In genomic region chr5:137152623-137153022, GRCm38 (mm10) we compare ENCODE assay signal across 15 mouse cellular contexts. TPM values are rescaled to one million over a fixed set of nuclear protein-coding genes. Genes with fewer than 3 reads are reported as not detected.
DNase-seq lines count a peak whose midpoint lies in the region; ATAC-seq and TF ChIP-seq lines count a peak whose summit lies in the region.
"Had no signal": no experiment of that assay in that cellular context is flagged by ENCODE, and none has a peak within 500 bp of the region (broad histone marks: within the 10 kb centered on the region; RNA-seq: fewer than 3 reads in every experiment).

No protein-coding gene starts in this region.

- peak; percentile 62 for DNase-seq in CH12.LX (ENCODE audit: extremely low read depth)
- DNase-seq in liver, postnatal 0 days: peak; percentile 26
- no peak for DNase-seq in right cerebral cortex, postnatal 25 days
- DNase-seq in left cerebral cortex, adult 11 months (ENCODE audit: low spot score): no peak
- DNase-seq: adrenal gland, postnatal 36 days; cerebellum, adult 9-11 months; spleen, adult 18-20 months; thymus, postnatal 36 days had no signal

- in situ Hi-C loops in CH12.LX (cut with MboI; ENCODE audit: low pct_ligation_motif_present, low pct_unique_long_range_greater_than_20kb, low sequenced_read_pairs): no loop called here

- dilution Hi-C loops in CH12.LX (cut with MboI; ENCODE audit: extremely low pct_ligation_motif_present, extremely low pct_unique_long_range_greater_than_20kb, low sequenced_read_pairs): no loop called here

- no peak overlapping the region for H3K9ac ChIP-seq in intestine, embryonic 16.5 days (ENCODE audit: low read depth, low read length)
- H3K9ac ChIP-seq in intestine, embryonic 15.5 days: no peak overlapping the region
- no peak overlapping the region for H3K9ac ChIP-seq in CH12.LX (ENCODE audit: insufficient read depth, low read depth)
- no peak overlapping the region for H3K9ac ChIP-seq in liver, postnatal 0 days (replicated peaks)
- H3K9ac ChIP-seq: forebrain, embryonic 12.5 days; liver, embryonic 15.5 days had no signal

- no peak for TF ChIP-seq CTCF in CH12.LX (conservative IDR thresholded peaks at IDR 0.05 in 1 of 2, IDR thresholded peaks at IDR 0.05 in 1 of 2; ENCODE audit: low read depth in 2 of 2, low read length in 2 of 2)
- TF ChIP-seq CTCF in bone marrow, adult 2 months (IDR thresholded peaks at IDR 0.05; ENCODE audit: control insufficient read depth, insufficient read depth, low read length): peak; percentile 13; the same call in 1 of the 2 replicates
- TF ChIP-seq CTCF in liver, postnatal 0 days (IDR thresholded peaks at IDR 0.05; ENCODE audit: low read depth): no peak

- peaks cover 16% of the 10 kb centered on the region for H3K9me3 ChIP-seq in intestine, embryonic 16.5 days (ENCODE audit: control insufficient read depth, low read length)
- peaks cover 5% of the 10 kb centered on the region; the same call in 1 of the 2 replicates for H3K9me3 ChIP-seq in intestine, embryonic 15.5 days
- peaks cover 44% of the 10 kb centered on the region for H3K9me3 ChIP-seq in CH12.LX (replicated peaks; ENCODE audit: low read length)
- peaks cover 19% of the 10 kb centered on the region for H3K9me3 ChIP-seq in liver, postnatal 0 days (ENCODE audit: low read length)

- no peaks in the 10 kb centered on the region for H3K27me3 ChIP-seq in intestine, embryonic 16.5 days (replicated peaks; ENCODE audit: control insufficient read depth, insufficient read depth, low read length)
- no peaks in the 10 kb centered on the region for H3K27me3 ChIP-seq in intestine, embryonic 15.5 days (replicated peaks)
- peaks cover 13% of the 10 kb centered on the region for H3K27me3 ChIP-seq in CH12.LX (replicated peaks)
- H3K27me3 ChIP-seq in liver, postnatal 0 days (ENCODE audit: insufficient read depth, low read length): no peaks in the 10 kb centered on the region
- H3K27me3 ChIP-seq: forebrain, embryonic 12.5 days; liver, embryonic 15.5 days had no signal

- TF ChIP-seq POLR2A in CH12.LX (IDR thresholded peaks at IDR 0.05; ENCODE audit: low read depth, low read length): no peak
- no peak for TF ChIP-seq POLR2A in bone marrow, adult 2 months (IDR thresholded peaks at IDR 0.05; ENCODE audit: borderline replicate concordance, control insufficient read depth, low read depth, low read length)

- no peak for TF ChIP-seq RAD21 in CH12.LX (IDR thresholded peaks at IDR 0.05; ENCODE audit: low read depth, low read length)

- H3K4me3 ChIP-seq in intestine, embryonic 16.5 days (ENCODE audit: low read length): no peak overlapping the region
- no peak overlapping the region for H3K4me3 ChIP-seq in intestine, embryonic 15.5 days (replicated peaks)
- no peak overlapping the region for H3K4me3 ChIP-seq in CH12.LX (replicated peaks in 1 of 3; ENCODE audit: low read depth in 2 of 3, low read length in 2 of 3, poor library complexity in 1 of 3)
- no peak overlapping the region for H3K4me3 ChIP-seq in bone marrow, adult 2 months (replicated peaks; ENCODE audit: control insufficient read depth, low read depth, low read length)
- H3K4me3 ChIP-seq in liver, postnatal 0 days (ENCODE audit: low read depth, low read length): no peak overlapping the region
- H3K4me3 ChIP-seq: forebrain, embryonic 12.5 days; liver, embryonic 15.5 days had no signal

- H3K4me1 ChIP-seq in intestine, embryonic 16.5 days (ENCODE audit: control insufficient read depth, insufficient read depth, low read length): no peaks in the 10 kb centered on the region
- no peaks in the 10 kb centered on the region for H3K4me1 ChIP-seq in intestine, embryonic 15.5 days (replicated peaks)
- H3K4me1 ChIP-seq in CH12.LX (ENCODE audit: control insufficient read depth in 1 of 2, insufficient read depth in 2 of 2): no peaks in the 10 kb centered on the region
- H3K4me1 ChIP-seq in bone marrow, adult 2 months (ENCODE audit: control insufficient read depth, insufficient read depth, low read length): no peaks in the 10 kb centered on the region
- no peaks in the 10 kb centered on the region for H3K4me1 ChIP-seq in liver, postnatal 0 days (ENCODE audit: insufficient read depth)
- H3K4me1 ChIP-seq: forebrain, embryonic 12.5 days; liver, embryonic 15.5 days had no signal

- peak; percentile 40; the same call in 1 of the 2 replicates for ATAC-seq in intestine, embryonic 16.5 days
- ATAC-seq in intestine, embryonic 15.5 days: no peak; the same call in 1 of the 2 replicates
- ATAC-seq in liver, postnatal 0 days: no peak

- no peak overlapping the region for H3K4me2 ChIP-seq in intestine, embryonic 16.5 days (ENCODE audit: low read depth, low read length)
- no peak overlapping the region for H3K4me2 ChIP-seq in intestine, embryonic 15.5 days (replicated peaks)
- H3K4me2 ChIP-seq in CH12.LX (ENCODE audit: insufficient read depth, low read depth, poor library complexity, severe bottlenecking): no peak overlapping the region
- H3K4me2 ChIP-seq in liver, postnatal 0 days (ENCODE audit: low read depth, low read length): no peak overlapping the region
- H3K4me2 ChIP-seq: forebrain, embryonic 12.5 days; liver, embryonic 15.5 days had no signal

- no peaks in the 10 kb centered on the region for H3K79me2 ChIP-seq in CH12.LX (replicated peaks; ENCODE audit: control insufficient read depth, extremely low read depth, insufficient read depth, poor library complexity, severe bottlenecking)

- WGBS in intestine, embryonic 16.5 days: 72% methylated on average over 2 of the region's 2 CpGs
- WGBS in intestine, embryonic 15.5 days: 62% methylated on average over 2 of the region's 2 CpGs
- WGBS in bone marrow, adult 2 months: 55% methylated on average over 2 of the region's 2 CpGs
- WGBS in liver, postnatal 0 days (ENCODE audit: insufficient replicate concordance): 66% methylated on average over 2 of the region's 2 CpGs

- H3K27ac ChIP-seq in intestine, embryonic 16.5 days (ENCODE audit: low read length): no peak overlapping the region
- no peak overlapping the region for H3K27ac ChIP-seq in intestine, embryonic 15.5 days
- H3K27ac ChIP-seq in CH12.LX (ENCODE audit: insufficient read depth, low read depth): no peak overlapping the region
- no peak overlapping the region for H3K27ac ChIP-seq in bone marrow, adult 2 months (ENCODE audit: control insufficient read depth, insufficient read depth, low read depth, low read length, poor library complexity)
- H3K27ac ChIP-seq in liver, postnatal 0 days (ENCODE audit: low read depth): no peak overlapping the region
- H3K27ac ChIP-seq: forebrain, embryonic 12.5 days; liver, embryonic 15.5 days had no signal

- TF ChIP-seq EP300 in CH12.LX (IDR thresholded peaks at IDR 0.05; ENCODE audit: low read length): no peak
- TF ChIP-seq EP300 in liver, postnatal 0 days (IDR thresholded peaks at IDR 0.05; ENCODE audit: low read depth): no peak

- H3K36me3 ChIP-seq in intestine, embryonic 16.5 days (ENCODE audit: control insufficient read depth, insufficient read depth, low read length): 0 out of 2 replicates have a peak, but pooled peaks cover 3% of the 10 kb centered on the region
- no peaks in the 10 kb centered on the region for H3K36me3 ChIP-seq in intestine, embryonic 15.5 days
- no peaks in the 10 kb centered on the region for H3K36me3 ChIP-seq in CH12.LX (replicated peaks in 1 of 2; ENCODE audit: control insufficient read depth in 1 of 2, insufficient read depth in 1 of 2, low read length in 1 of 2)
- H3K36me3 ChIP-seq in liver, postnatal 0 days (replicated peaks; ENCODE audit: insufficient read depth, low read length): no peaks in the 10 kb centered on the region
- H3K36me3 ChIP-seq: forebrain, embryonic 12.5 days; liver, embryonic 15.5 days had no signal

TF ChIP-seq in CH12.LX, 34 proteins besides CTCF, POLR2A, EP300 and RAD21 (continues in another document):
- no peak for TF ChIP-seq USF2 (conservative IDR thresholded peaks at IDR 0.05; ENCODE audit: low read depth, low read length)
- TF ChIP-seq ZKSCAN1 (IDR thresholded peaks at IDR 0.05; ENCODE audit: borderline replicate concordance, low read depth, low read length): no peak
- TF ChIP-seq TBP (conservative IDR thresholded peaks at IDR 0.05; ENCODE audit: low read depth, low read length): no peak
- TF ChIP-seq NELFE (IDR thresholded peaks at IDR 0.05; ENCODE audit: low read depth, low read length): no peak
- no peak for TF ChIP-seq USF1 (IDR thresholded peaks at IDR 0.05; ENCODE audit: low read depth, low read length)
- no peak for TF ChIP-seq CHD2 (IDR thresholded peaks at IDR 0.05; ENCODE audit: low read length)
- TF ChIP-seq ZMIZ1 (IDR thresholded peaks at IDR 0.05; ENCODE audit: low read depth, low read length): no peak
- TF ChIP-seq UBTF (IDR thresholded peaks at IDR 0.05; ENCODE audit: low read depth, low read length): no peak

RNA-seq across cellular contexts. Expression of gene Muc3, which starts 3.5 kb away (rescaled TPM):
- polyA plus RNA-seq in intestine, embryonic 16.5 days (2015; fragmentation: Nextera tagmentation; extraction: Ambion mirVana): 5.6 and 6.1 TPM in 2 replicates
- polyA plus RNA-seq in intestine, embryonic 15.5 days (2015; fragmentation: Nextera tagmentation; extraction: Ambion mirVana): 3.8 and 4.6 TPM in 2 replicates
- total RNA-seq in CH12.LX (2012; rRNA removed) (0.17 TPM in 1 of 2 replicates, not detected in the other), CH12.LX (2014; rRNA removed) (not detected in 2 replicates)
- 0.13 TPM in 1 of 2 replicates, not detected in the other for polyA plus RNA-seq in CH12.LX (2012; ENCODE audit: insufficient read length, low read depth)
- not detected in 2 replicates for polyA plus RNA-seq in bone marrow, adult 2 months (2011; ENCODE audit: insufficient read depth, insufficient read length, low replicate concordance, missing spikeins)
- not detected in 2 replicates for polyA plus RNA-seq in liver, postnatal 0 days (2015; fragmentation: Nextera tagmentation; extraction: Ambion mirVana)
- total RNA-seq: adrenal gland, postnatal 36 days; gastrocnemius, postnatal 4 days had no signal
- polyA plus RNA-seq: forebrain, embryonic 12.5 days; liver, embryonic 15.5 days had no signal

RNA-seq across cellular contexts. Expression of gene Trim56, which starts 36.6 kb away (rescaled TPM):
- polyA plus RNA-seq in intestine, embryonic 16.5 days (2015; fragmentation: Nextera tagmentation; extraction: Ambion mirVana): 5.5 and 6.5 TPM in 2 replicates
- polyA plus RNA-seq in intestine, embryonic 15.5 days (2015; fragmentation: Nextera tagmentation; extraction: Ambion mirVana): 7.5 and 8.4 TPM in 2 replicates
- total RNA-seq in CH12.LX (2012; rRNA removed) (11.8 and 12.9 TPM in 2 replicates), CH12.LX (2014; rRNA removed) (6.0 and 7.6 TPM in 2 replicates)
- polyA plus RNA-seq in CH12.LX (2012; ENCODE audit: insufficient read length, low read depth): 10.8 and 11.2 TPM in 2 replicates
- 25.2 and 31.3 TPM in 2 replicates for polyA plus RNA-seq in bone marrow, adult 2 months (2011; ENCODE audit: insufficient read depth, insufficient read length, low replicate concordance, missing spikeins)
- polyA plus RNA-seq in liver, postnatal 0 days (2015; fragmentation: Nextera tagmentation; extraction: Ambion mirVana): 6.4 and 7.4 TPM in 2 replicates

RNA-seq across cellular contexts. Expression of gene Muc3a, which starts 59.6 kb away (rescaled TPM):
- polyA plus RNA-seq in intestine, embryonic 16.5 days (2015; fragmentation: Nextera tagmentation; extraction: Ambion mirVana): 25.3 and 31.7 TPM in 2 replicates
- 15.3 and 15.4 TPM in 2 replicates for polyA plus RNA-seq in intestine, embryonic 15.5 days (2015; fragmentation: Nextera tagmentation; extraction: Ambion mirVana)
- not detected in 2 replicates for total RNA-seq in CH12.LX (2012; rRNA removed)
- total RNA-seq in CH12.LX (2014; rRNA removed): not detected in 2 replicates
- not detected in 2 replicates for polyA plus RNA-seq in CH12.LX (2012; ENCODE audit: insufficient read length, low read depth)
- 6.0 and 9.9 TPM in 2 replicates for polyA plus RNA-seq in bone marrow, adult 2 months (2011; ENCODE audit: insufficient read depth, insufficient read length, low replicate concordance, missing spikeins)
- polyA plus RNA-seq in liver, postnatal 0 days (2015; fragmentation: Nextera tagmentation; extraction: Ambion mirVana): 0.07 and 0.09 TPM in 2 replicates
- total RNA-seq: hematopoietic stem cell, adult 5-6 weeks had no signal
- polyA plus RNA-seq: forebrain, embryonic 12.5 days had no signal

Comparison
In these comparisons a context has a peak if more than half of its experiments do, and no peak if none do; other contexts are left out.
1. DNase-seq: peak in CH12.LX (single experiment) and liver, postnatal 0 days (single experiment); none in right cerebral cortex, postnatal 25 days (single experiment) and left cerebral cortex, adult 11 months (single experiment).